Comparison of ENCODE assay signal across 8 mouse cellular contexts in the genomic region with DNA sequence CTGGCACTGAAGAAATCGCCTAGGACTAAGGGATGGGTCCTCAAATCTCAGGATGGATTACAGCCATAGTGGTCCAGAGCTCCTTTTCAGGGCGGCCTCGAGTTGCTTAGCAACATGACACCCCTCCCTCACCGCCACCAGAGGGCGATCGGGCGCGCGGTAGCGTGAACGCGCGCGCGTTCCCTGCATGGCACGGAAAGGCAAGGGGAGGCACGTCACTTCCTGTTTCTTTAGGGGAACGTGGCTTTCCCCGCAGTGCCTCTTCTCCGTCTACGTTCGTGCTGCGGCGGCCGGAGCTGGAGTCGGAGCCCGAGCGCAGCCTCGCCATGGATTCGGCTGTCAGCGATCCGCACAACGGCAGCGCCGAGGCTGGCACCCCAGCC. TPM values are rescaled to one million over a fixed set of nuclear protein-coding genes. Genes with fewer than 3 reads are reported as not detected.
DNase-seq lines count a peak whose midpoint lies in the region; ATAC-seq and TF ChIP-seq lines count a peak whose summit lies in the region.

H13 (plus strand) TSS at position 206 of the 383 bp plus-strand sequence.

- peaks cover 51% of the 10 kb centered on the region for H3K79me2 ChIP-seq in C2C12 (ENCODE audit: control insufficient read depth, insufficient read depth)

- no peaks in the 10 kb centered on the region for H3K9me3 ChIP-seq in erythroblast, embryonic 14.5 days (ENCODE audit: control insufficient read depth, low read length)
- no peaks in the 10 kb centered on the region for H3K9me3 ChIP-seq in heart, embryonic 13.5 days
- no peaks in the 10 kb centered on the region for H3K9me3 ChIP-seq in liver, embryonic 12.5 days (replicated peaks)
- no peaks in the 10 kb centered on the region for H3K9me3 ChIP-seq in stomach, embryonic 15.5 days

- peak; percentile 96 for TF ChIP-seq CTCF in C2C12 (IDR thresholded peaks at IDR 0.05; ENCODE audit: control insufficient read depth, insufficient read depth, insufficient read length)
- peak; percentile 97 for TF ChIP-seq CTCF in brain, embryonic 14.5 days (IDR thresholded peaks at IDR 0.05; ENCODE audit: borderline replicate concordance, extremely low read depth, insufficient read depth, insufficient read length)

- no peaks in the 10 kb centered on the region for H3K27me3 ChIP-seq in C2C12 (ENCODE audit: control insufficient read depth, insufficient read depth, insufficient read length)
- peaks cover 2% of the 10 kb centered on the region; the same call in 1 of the 2 replicates for H3K27me3 ChIP-seq in erythroblast, embryonic 14.5 days (ENCODE audit: control insufficient read depth)
- H3K27me3 ChIP-seq in heart, embryonic 13.5 days (replicated peaks), result peaks cover 7% of the 10 kb centered on the region; the same call in 1 of the 2 replicates
- 0 out of 2 replicates have a peak, but pooled peaks cover 3% of the 10 kb centered on the region for H3K27me3 ChIP-seq in liver, embryonic 12.5 days (replicated peaks)
- H3K27me3 ChIP-seq in stomach, embryonic 15.5 days (replicated peaks), result no peaks in the 10 kb centered on the region

- peak within 1 kb of the TSS; percentile 95 for H3K27ac ChIP-seq in heart, embryonic 13.5 days (replicated peaks)
- H3K27ac ChIP-seq in liver, embryonic 12.5 days, result peak within 1 kb of the TSS; percentile 83
- H3K27ac ChIP-seq in stomach, embryonic 15.5 days, result peak within 1 kb of the TSS; percentile 95

- peak; percentile 86; the same call in 1 of the 2 replicates for TF ChIP-seq POLR2A in brain, embryonic 14.5 days (IDR thresholded peaks at IDR 0.05; ENCODE audit: borderline replicate concordance, extremely low read depth, insufficient read depth, insufficient read length, poor library complexity, severe bottlenecking)

- H3K4me1 ChIP-seq in erythroblast, embryonic 14.5 days (ENCODE audit: control insufficient read depth), result peaks cover 39% of the 10 kb centered on the region
- peaks cover 40% of the 10 kb centered on the region for H3K4me1 ChIP-seq in heart, embryonic 13.5 days
- H3K4me1 ChIP-seq in liver, embryonic 12.5 days, result peaks cover 42% of the 10 kb centered on the region
- peaks cover 32% of the 10 kb centered on the region for H3K4me1 ChIP-seq in stomach, embryonic 15.5 days

- peak within 1 kb of the TSS; percentile 89 for H3K4me2 ChIP-seq in heart, embryonic 13.5 days
- H3K4me2 ChIP-seq in liver, embryonic 12.5 days, result peak within 1 kb of the TSS; percentile 96
- H3K4me2 ChIP-seq in stomach, embryonic 15.5 days, result peak within 1 kb of the TSS; percentile 74

- ATAC-seq in heart, embryonic 13.5 days (ENCODE audit: extremely low read depth, insufficient number of reproducible peaks, low FRiP score, low TSS enrichment), result peak; percentile 53; the same call in 1 of the 2 replicates
- peak; percentile 77 for ATAC-seq in liver, embryonic 12.5 days
- peak; percentile 79 for ATAC-seq in stomach, embryonic 15.5 days (ENCODE audit: insufficient read depth, low FRiP score, low read depth)

- H3K4me3 ChIP-seq in C2C12 (ENCODE audit: insufficient read depth, poor library complexity, severe bottlenecking), result peak within 1 kb of the TSS; percentile 97
- H3K4me3 ChIP-seq in erythroblast, embryonic 14.5 days (replicated peaks), result peak within 1 kb of the TSS; percentile 85
- H3K4me3 ChIP-seq in heart, embryonic 13.5 days, result peak within 1 kb of the TSS; percentile 99
- peak within 1 kb of the TSS; percentile 77 for H3K4me3 ChIP-seq in liver, embryonic 12.5 days
- peak within 1 kb of the TSS; percentile 91 for H3K4me3 ChIP-seq in stomach, embryonic 15.5 days (replicated peaks)

- H3K36me3 ChIP-seq in C2C12 (ENCODE audit: control insufficient read depth, insufficient read depth), result peaks cover 27% of the 10 kb centered on the region
- peaks cover 20% of the 10 kb centered on the region for H3K36me3 ChIP-seq in erythroblast, embryonic 14.5 days (ENCODE audit: control insufficient read depth)
- peaks cover 16% of the 10 kb centered on the region for H3K36me3 ChIP-seq in heart, embryonic 13.5 days
- H3K36me3 ChIP-seq in liver, embryonic 12.5 days, result peaks cover 21% of the 10 kb centered on the region
- H3K36me3 ChIP-seq in stomach, embryonic 15.5 days, result no peaks in the 10 kb centered on the region

- 0% methylated on average over 35 of the region's 35 CpGs for WGBS in heart, embryonic 13.5 days
- WGBS in liver, embryonic 12.5 days (ENCODE audit: insufficient replicate concordance), result under 1% methylated on average over 35 of the region's 35 CpGs
- WGBS in stomach, embryonic 15.5 days, result under 1% methylated on average over 35 of the region's 35 CpGs

- peak; percentile 98 for DNase-seq in brain, embryonic 14.5 days (ENCODE audit: low read depth)
- DNase-seq in kidney, postnatal 10 days, result peak; percentile 94
- peak; percentile 88 to 92 for DNase-seq in natural killer cell, adult 2 months (ENCODE audit: low spot score in 2 of 2)

- peaks cover 47% of the 10 kb centered on the region for H3K79me3 ChIP-seq in C2C12 (ENCODE audit: low read depth)

- H3K9ac ChIP-seq in heart, embryonic 13.5 days, result peak within 1 kb of the TSS; percentile 96
- peak within 1 kb of the TSS; percentile 84 for H3K9ac ChIP-seq in liver, embryonic 12.5 days
- peak within 1 kb of the TSS; percentile 68 for H3K9ac ChIP-seq in stomach, embryonic 15.5 days

- peak within 1 kb of the TSS; percentile 79 for H3ac ChIP-seq in C2C12 (ENCODE audit: control insufficient read depth, insufficient read length, low read depth)

TF ChIP-seq in C2C12, 6 proteins besides CTCF, POLR2A, EP300 and RAD21:
- TF ChIP-seq MAX (IDR thresholded peaks at IDR 0.05) (peak; percentile 94), USF1 (IDR thresholded peaks at IDR 0.05; ENCODE audit: low read depth) (no peak)

RNA-seq across cellular contexts. Expression of gene H13, which starts in this region (rescaled TPM):
- polyA plus RNA-seq in C2C12 (2012; fragmentation: generic; extraction: Trizol), result 136 TPM
- polyA plus RNA-seq in brain, embryonic 14.5 days (2012; rRNA removed), result 188 and 200 TPM in 2 replicates
- polyA plus RNA-seq in erythroblast, embryonic 14.5 days (2012), result 2.1 and 2.4 TPM in 2 replicates
- polyA plus RNA-seq in heart, embryonic 13.5 days (2015; fragmentation: Nextera tagmentation; extraction: Ambion mirVana), result 81.9 and 84.7 TPM in 2 replicates
- 57.5 and 59.1 TPM in 2 replicates for polyA plus RNA-seq in liver, embryonic 12.5 days (2016; fragmentation: Nextera tagmentation; extraction: Ambion mirVana)
- 122 and 135 TPM in 2 replicates for polyA plus RNA-seq in stomach, embryonic 15.5 days (2015; fragmentation: Nextera tagmentation; extraction: Ambion mirVana)

Comparison
In these comparisons a context has a peak if more than half of its experiments do, and no peak if none do; other contexts are left out.
1. Peak in every context shown above with its lines: DNase-seq, ATAC-seq, H3K4me3 ChIP-seq and H3K27ac ChIP-seq.
2. RNA of gene H13 (polyA plus RNA-seq): 188 to 200 TPM in brain, embryonic 14.5 days, 136 TPM in C2C12 (single experiment), 122 to 135 TPM in stomach, embryonic 15.5 days, 81.9 to 84.7 TPM in heart, embryonic 13.5 days and 57.5 to 59.1 TPM in liver, embryonic 12.5 days; 2.1 to 2.4 TPM in erythroblast, embryonic 14.5 days; every median in the first group is over 10 times any median in the second.